Mouse (Mus musculus): ENCODE results near the gene Gm17093.
"Not testable (repeated sequence)": the region's sequence is repeated elsewhere in the genome, so short reads cannot be mapped to it uniquely, and the experiment has no call there.

Gm17093 gene

DNA sequence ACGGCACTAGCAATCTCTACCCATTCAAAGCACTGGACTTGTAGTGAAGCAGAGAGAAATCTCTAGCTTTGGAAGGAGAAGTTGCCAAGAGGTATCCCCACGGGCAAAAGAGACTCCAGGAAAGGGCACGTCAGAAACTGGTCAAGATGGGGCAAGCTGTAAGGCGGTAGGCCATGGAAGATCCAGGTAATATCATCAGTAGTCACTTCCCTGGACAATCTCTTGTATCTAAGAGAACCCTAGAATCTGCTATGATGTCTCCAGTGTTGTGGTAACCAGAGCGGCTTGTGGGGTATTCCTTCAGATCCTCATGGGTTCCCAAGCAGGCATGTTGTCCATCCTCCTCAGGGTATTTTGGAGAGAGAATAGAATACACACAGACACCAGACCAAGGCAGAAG, at the start of gene Gm17093:
Gene Gm17093, plus strand, starts transcription at position 301 of the 400 bp plus-strand sequence.
- DNase-seq: not testable (repeated sequence)

DNA sequence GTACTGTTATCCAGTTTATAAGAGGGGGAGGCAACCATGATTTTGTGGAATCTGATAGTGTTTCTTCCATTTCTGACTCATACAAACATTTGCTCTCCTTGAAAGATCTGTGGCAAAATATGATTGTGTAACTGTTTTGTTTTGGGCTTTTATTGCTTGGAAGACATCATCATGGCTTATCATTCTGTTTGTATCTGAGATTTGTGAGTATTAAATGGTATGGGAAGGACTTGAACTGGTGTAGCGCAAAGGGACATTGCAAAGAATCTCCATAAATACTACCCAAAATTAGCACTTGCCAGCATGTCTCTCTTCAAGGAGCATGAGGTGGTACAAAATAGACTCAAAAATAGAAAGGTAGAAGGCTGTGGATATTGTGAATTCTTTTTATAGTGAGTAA, 25.9 kb upstream of the Gm17093 start, which contains the start of gene BC061237:
Gene BC061237, plus strand, starts transcription at position 301 of the 400 bp plus-strand sequence.
- DNase-seq: not testable (repeated sequence)

DNA sequence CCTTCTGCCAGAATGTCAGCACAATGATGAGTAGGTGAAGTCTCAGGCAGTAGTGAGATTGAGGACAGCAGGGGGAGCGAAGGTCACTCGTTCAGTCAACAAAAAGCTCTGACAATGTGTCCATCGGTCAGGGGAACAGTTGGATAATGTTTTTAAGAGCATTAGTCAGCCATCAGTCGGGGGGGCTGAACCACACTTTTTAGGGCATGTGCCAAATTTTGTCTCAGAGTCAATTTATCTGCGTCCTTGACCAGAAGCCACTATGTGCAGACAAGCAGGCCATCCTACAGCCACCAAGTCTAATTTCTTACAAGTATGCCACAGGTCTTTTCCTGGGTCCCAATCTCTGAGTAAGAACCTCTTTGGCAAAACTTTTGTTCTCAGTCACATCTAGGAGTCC, 29.9 kb downstream of the Gm17093 start:
- not testable (repeated sequence) for DNase-seq

Measured in embryo, embryonic 11 days (tissue).